Mouse (Mus musculus) stomach, postnatal 0 days (tissue): ENCODE results near the gene Cd96. TPM values are rescaled to one million over a fixed set of nuclear protein-coding genes. Genes with fewer than 3 reads are reported as not detected.

ENCODE experiments used
- ATAC-seq: fragments of 200-750 bp; cut with Nextera tagmentation; 2 replicates; pipeline ENCODE4 v1.8.0; 2017; ENCODE audit not compliant: low FRiP score, low TSS enrichment
- DNase-seq: peaks from one replicate; pipeline ENCODE4 v3.0.0-alpha.2; 2016; ENCODE audit warnings: low spot score
- H3K27ac ChIP-seq: fragments of 300-500 bp; sonication (generic); replicated peaks from 2 replicates; pipeline ENCODE4 v1.5.1; 2014; ENCODE audit warnings: mild to moderate bottlenecking, control low read depth
- H3K27me3 ChIP-seq: fragments of 300-500 bp; sonication (generic); 2 replicates; pipeline ENCODE4 v1.6.1; 2014; ENCODE audit warnings: low read length; ENCODE audit not compliant: control insufficient read depth, insufficient read depth
- H3K36me3 ChIP-seq: fragments of 300-500 bp; sonication (generic); 2 replicates; pipeline ENCODE4 v1.6.1; 2014; ENCODE audit warnings: low read length, mixed read lengths; ENCODE audit not compliant: control insufficient read depth, insufficient read depth
- H3K4me1 ChIP-seq: fragments of 300-500 bp; sonication (generic); replicated peaks from 2 replicates; pipeline ENCODE4 v1.6.1; 2014; ENCODE audit warnings: antibody characterized with exemption; ENCODE audit not compliant: control insufficient read depth, insufficient read depth
- H3K4me2 ChIP-seq: fragments of 300-500 bp; sonication (generic); replicated peaks from 2 replicates; pipeline ENCODE4 v1.6.1; 2014; ENCODE audit warnings: low read depth, mild to moderate bottlenecking, control low read depth, moderate library complexity
- H3K4me3 ChIP-seq: fragments of 300-500 bp; sonication (generic); 2 replicates; pipeline ENCODE4 v1.5.1; 2014; ENCODE audit warnings: low read depth, low read length, control low read depth
- H3K9ac ChIP-seq: fragments of 300-500 bp; sonication (generic); 2 replicates; pipeline ENCODE4 v1.6.1; 2014; ENCODE audit warnings: mild to moderate bottlenecking, low read length, control low read depth, mixed read lengths
- H3K9me3 ChIP-seq: fragments of 300-500 bp; sonication (generic); 2 replicates; pipeline ENCODE4 v1.6.1; 2016; ENCODE audit warnings: low read length; ENCODE audit not compliant: control insufficient read depth
- CTCF ChIP-seq: IDR thresholded peaks from 2 replicates; pipeline ENCODE4 v1.5.1; 2016; ENCODE audit warnings: antibody characterized with exemption, low read depth, mild to moderate bottlenecking, moderate library complexity
- EP300 ChIP-seq: optimal IDR thresholded peaks from 2 replicates; pipeline ENCODE3; 2016; ENCODE audit warnings: antibody characterized with exemption
- WGBS: fragments of 180-500 bp; shearing (Covaris S2); extraction: QIAGEN DNeasy Blood & Tissue Kit; methylation state at CpG from one replicate; pipeline ENCODE4 v1.1.7; 2014; 5-methylcytosine and 5-hydroxymethylcytosine counted together
- polyA plus RNA-seq: library from polyadenylated mRNA; unstranded; fragments of >200 nt; fragmentation: Nextera tagmentation; extraction: Ambion mirVana; gene quantifications from 2 replicates; pipeline ENCODE4 v1.2.1, GENCODE M21; 2015

The Cd96 gene
- polyA plus RNA-seq, 1 experiment from 2014 or later, result 0.07 TPM

- no peaks in the 10 kb centered on the region for H3K9me3 ChIP-seq
- no peaks in the 10 kb centered on the region for H3K4me1 ChIP-seq
- no peak overlapping the region for H3K27ac ChIP-seq
- no peak overlapping the region for H3K9ac ChIP-seq
- no peak overlapping the region for H3K4me3 ChIP-seq
- no peak for DNase-seq
- no peaks in the 10 kb centered on the region for H3K27me3 ChIP-seq
- no peak for TF ChIP-seq CTCF
- TF ChIP-seq EP300, result no peak
- no peak overlapping the region for H3K4me2 ChIP-seq
- no peak for ATAC-seq
- 88% methylated on average over 4 of the region's 4 CpGs for WGBS
- no peaks in the 10 kb centered on the region for H3K36me3 ChIP-seq
These were observed 100.3 kb downstream of the Cd96 start for GRCm38 (mm10) chr16:46019799-46020198.

- TF ChIP-seq EP300 (no peak), CTCF (no peak)
- Histone ChIP-seq H3K9ac (no peak overlapping the region), H3K27ac (no peak overlapping the region), H3K36me3 (no peaks in the 10 kb centered on the region), H3K4me2 (no peak overlapping the region), H3K4me1 (no peaks in the 10 kb centered on the region), H3K4me3 (no peak overlapping the region), H3K9me3 (no peaks in the 10 kb centered on the region), H3K27me3 (no peaks in the 10 kb centered on the region)
- 67% methylated on average over 1 of the region's 1 CpGs for WGBS
- DNase-seq (no peak), ATAC-seq (no peak)
These were observed 100.7 kb downstream of the Cd96 start for GRCm38 (mm10) chr16:46019359-46019758.

DNA sequence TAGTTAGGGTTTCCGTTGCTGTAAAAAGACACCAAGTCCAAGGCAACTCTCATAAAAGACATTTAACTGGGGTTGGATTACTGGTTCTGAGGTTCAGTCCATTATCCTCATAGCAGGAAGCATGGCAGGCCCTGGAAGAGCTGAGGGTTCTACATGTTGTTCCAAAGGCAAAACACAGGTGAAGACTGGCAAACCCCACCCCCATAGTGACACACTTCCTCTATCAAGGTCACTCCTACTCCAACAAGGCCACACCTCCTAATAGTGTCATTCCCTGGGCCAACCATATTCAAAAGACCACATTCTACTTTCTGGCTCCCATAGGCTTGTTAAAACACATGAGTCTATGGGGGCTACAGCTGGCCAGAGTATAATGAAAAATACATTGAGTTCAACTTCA, 108.4 kb downstream of the Cd96 start:
- Histone ChIP-seq H3K36me3 (no peaks in the 10 kb centered on the region), H3K27me3 (no peaks in the 10 kb centered on the region), H3K9ac (no peak overlapping the region), H3K9me3 (no peaks in the 10 kb centered on the region), H3K4me1 (no peaks in the 10 kb centered on the region), H3K27ac (no peak overlapping the region), H3K4me2 (no peak overlapping the region), H3K4me3 (no peak overlapping the region)
- WGBS, result 50% methylated on average over 1 of the region's 1 CpGs
- DNase-seq (no peak), ATAC-seq (no peak)
- no peak for TF ChIP-seq CTCF
- TF ChIP-seq EP300, result no peak

DNA sequence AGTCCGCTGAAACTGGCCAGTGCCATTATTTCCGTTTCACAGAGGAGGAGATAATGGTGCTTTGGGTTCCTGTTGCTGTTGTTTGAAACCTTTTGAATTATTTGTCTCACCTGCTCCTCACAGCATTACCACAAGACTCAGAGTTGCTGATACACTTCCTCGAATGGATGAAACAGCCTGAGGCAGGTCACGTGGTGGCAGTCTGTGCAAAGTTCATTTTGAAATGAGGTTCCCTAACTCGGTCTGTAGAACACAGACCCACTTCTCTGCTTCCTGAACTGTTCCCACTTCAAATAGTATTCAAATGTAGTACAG, 109.2 kb downstream of the Cd96 start:
- no peaks in the 10 kb centered on the region for H3K27me3 ChIP-seq
- peak overlapping the region; percentile 54 for H3K4me3 ChIP-seq
- TF ChIP-seq EP300 (no peak), CTCF (no peak)
- H3K36me3 ChIP-seq, result no peaks in the 10 kb centered on the region
- H3K4me2 ChIP-seq, result peak overlapping the region; percentile 91
- WGBS, result 8% methylated on average over 5 of the region's 5 CpGs
- H3K9me3 ChIP-seq, result no peaks in the 10 kb centered on the region
- ATAC-seq (peak; percentile 16; the same call in 1 of the 2 replicates), DNase-seq (peak; percentile 47)
- H3K4me1 ChIP-seq, result no peaks in the 10 kb centered on the region
- H3K9ac ChIP-seq, result peak overlapping the region; percentile 69
- peak overlapping the region; percentile 69 for H3K27ac ChIP-seq

- H3K9me3 ChIP-seq, result no peaks in the 10 kb centered on the region
- peak; percentile 100 for ATAC-seq
- H3K36me3 ChIP-seq, result no peaks in the 10 kb centered on the region
- peak within 1 kb of the TSS; percentile 54 for H3K4me3 ChIP-seq
- peak within 1 kb of the TSS; percentile 91 for H3K4me2 ChIP-seq
- no peak for TF ChIP-seq EP300
- TF ChIP-seq CTCF, result peak; percentile 26; the same call in 1 of the 2 replicates
- under 1% methylated on average over 34 of the region's 39 CpGs for WGBS
- no peaks in the 10 kb centered on the region for H3K27me3 ChIP-seq
- peak within 1 kb of the TSS; percentile 69 for H3K27ac ChIP-seq
- H3K4me1 ChIP-seq, result no peaks in the 10 kb centered on the region
- peak within 1 kb of the TSS; percentile 69 for H3K9ac ChIP-seq
- DNase-seq, result peak; percentile 97
These were observed 109.7 kb downstream of the Cd96 start, which contains the start of gene Plcxd2 for GRCm38 (mm10) chr16:46010153-46010905. TSS of gene Plcxd2 (minus strand) at chr16:46010218.

DNA sequence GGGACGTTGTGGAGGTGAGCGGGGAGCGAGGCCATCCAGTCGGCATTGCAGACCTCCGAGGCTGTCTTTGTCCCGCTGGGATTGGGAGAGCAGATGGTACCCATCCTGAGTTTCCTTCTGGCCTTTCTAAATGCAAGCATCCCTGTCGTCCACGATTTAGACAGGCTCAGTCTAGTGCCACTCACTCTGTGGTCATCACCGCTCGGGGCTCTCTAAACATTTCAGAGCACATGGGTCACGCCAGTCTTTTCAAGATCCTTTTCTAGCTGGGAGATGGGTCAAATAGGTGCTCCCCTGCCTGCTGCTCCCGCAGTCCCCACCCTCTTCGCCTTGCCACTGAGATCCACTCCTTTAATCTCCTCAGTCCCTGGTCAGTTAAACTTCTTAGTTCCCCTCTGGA, 110.3 kb downstream of the Cd96 start:
- no peak overlapping the region; the same call in 1 of the 2 replicates for H3K27ac ChIP-seq
- WGBS, result 1% methylated on average over 13 of the region's 13 CpGs
- no peak for TF ChIP-seq CTCF
- TF ChIP-seq EP300, result no peak

More for the DNA sequence above, 110.3 kb downstream of the Cd96 start:
- no peak for ATAC-seq
- Histone ChIP-seq H3K27me3 (no peaks in the 10 kb centered on the region), H3K36me3 (no peaks in the 10 kb centered on the region), H3K9me3 (no peaks in the 10 kb centered on the region), H3K9ac (peak overlapping the region; percentile 69), H3K4me3 (peak overlapping the region; percentile 54), H3K4me1 (no peaks in the 10 kb centered on the region), H3K4me2 (peak overlapping the region; percentile 91)
- no peak for DNase-seq
